Mouse (Mus musculus): ENCODE measurements at regions not wholly inside any gene's neighbourhood (a gene's known extent, or its start where the extent isn't known, plus 50 kb on each side); places are given as distances from the start of the nearest gene placed in this dataset.

GRCm38 (mm10) chr15:25539344-25540176, 82.8 kb upstream of the Myo10 start:
- H3K36me3 ChIP-seq (replicated peaks): no peaks in the 10 kb centered on the region
- H3K4me1 ChIP-seq: no peaks in the 10 kb centered on the region
- no peak for ATAC-seq (replicated peaks)
- H3K9ac ChIP-seq: no peak overlapping the region
- whole genome bisulfite sequencing: 77% methylated on average over 20 of the region's 20 CpGs
- no peaks in the 10 kb centered on the region for H3K27me3 ChIP-seq (replicated peaks)
- no peak overlapping the region for H3K4me2 ChIP-seq
- no peak overlapping the region for H3K4me3 ChIP-seq
- H3K9me3 ChIP-seq: no peaks in the 10 kb centered on the region
- H3K27ac ChIP-seq: no peak overlapping the region

- WGBS: 82% methylated on average over 4 of the region's 4 CpGs
- no peak for ATAC-seq (replicated peaks)
- H3K27me3 ChIP-seq (replicated peaks): no peaks in the 10 kb centered on the region
Measured at GRCm38 (mm10) chr15:25542382-25542781, 79.9 kb upstream of the Myo10 start.

GRCm38 (mm10) chr15:25546185-25546584, 76.1 kb upstream of the Myo10 start:
- Histone ChIP-seq H3K4me1 (no peaks in the 10 kb centered on the region), H3K9ac (no peak overlapping the region), H3K27ac (no peak overlapping the region), H3K9me3 (no peaks in the 10 kb centered on the region), H3K27me3 (replicated peaks) (no peaks in the 10 kb centered on the region), H3K36me3 (replicated peaks) (no peaks in the 10 kb centered on the region), H3K4me3 (no peak overlapping the region), H3K4me2 (no peak overlapping the region)
- ATAC-seq (replicated peaks): no peak
- WGBS: 61% methylated on average over 4 of the region's 4 CpGs

More at GRCm38 (mm10) chr15:25542382-25542781, 79.9 kb upstream of the Myo10 start:
- Histone ChIP-seq H3K9me3 (no peaks in the 10 kb centered on the region), H3K27ac (no peak overlapping the region), H3K36me3 (replicated peaks) (no peaks in the 10 kb centered on the region), H3K4me1 (no peaks in the 10 kb centered on the region), H3K9ac (no peak overlapping the region), H3K4me3 (no peak overlapping the region), H3K4me2 (no peak overlapping the region)

GRCm38 (mm10) chr15:25550269-25551054, 71.9 kb upstream of the Myo10 start:
- Histone ChIP-seq H3K9me3 (no peaks in the 10 kb centered on the region), H3K4me1 (no peaks in the 10 kb centered on the region), H3K27me3 (replicated peaks) (no peaks in the 10 kb centered on the region), H3K9ac (no peak overlapping the region), H3K4me2 (no peak overlapping the region), H3K36me3 (replicated peaks) (no peaks in the 10 kb centered on the region), H3K4me3 (no peak overlapping the region), H3K27ac (no peak overlapping the region)
- 93% methylated on average over 8 of the region's 8 CpGs for WGBS
- no peak for ATAC-seq (replicated peaks)

- Histone ChIP-seq H3K9ac (no peak overlapping the region), H3K9me3 (no peaks in the 10 kb centered on the region), H3K4me1 (no peaks in the 10 kb centered on the region), H3K4me2 (no peak overlapping the region), H3K27ac (no peak overlapping the region), H3K4me3 (no peak overlapping the region), H3K27me3 (replicated peaks) (no peaks in the 10 kb centered on the region), H3K36me3 (replicated peaks) (no peaks in the 10 kb centered on the region)
- ATAC-seq (replicated peaks): no peak
- 93% methylated on average over 10 of the region's 10 CpGs for WGBS
Measured at GRCm38 (mm10) chr15:25554945-25555344, 67.4 kb upstream of the Myo10 start.

- no peak overlapping the region for H3K4me3 ChIP-seq
- H3K9ac ChIP-seq: no peak overlapping the region
- H3K9me3 ChIP-seq: no peaks in the 10 kb centered on the region
- H3K36me3 ChIP-seq (replicated peaks): no peaks in the 10 kb centered on the region
- no peaks in the 10 kb centered on the region for H3K27me3 ChIP-seq (replicated peaks)
- whole genome bisulfite sequencing: 30% methylated on average over 2 of the region's 2 CpGs
- ATAC-seq (replicated peaks): no peak
- no peak overlapping the region for H3K27ac ChIP-seq
- no peaks in the 10 kb centered on the region for H3K4me1 ChIP-seq
- no peak overlapping the region for H3K4me2 ChIP-seq
Measured at GRCm38 (mm10) chr15:25555852-25556251, 66.5 kb upstream of the Myo10 start.

GRCm38 (mm10) chr15:25557566-25557965, 64.8 kb upstream of the Myo10 start:
- no peak for ATAC-seq (replicated peaks)
- Histone ChIP-seq H3K27me3 (replicated peaks) (no peaks in the 10 kb centered on the region), H3K4me3 (no peak overlapping the region), H3K36me3 (replicated peaks) (no peaks in the 10 kb centered on the region), H3K4me1 (no peaks in the 10 kb centered on the region), H3K9ac (no peak overlapping the region), H3K9me3 (no peaks in the 10 kb centered on the region), H3K4me2 (no peak overlapping the region), H3K27ac (no peak overlapping the region)
- 87% methylated on average over 8 of the region's 8 CpGs for WGBS

GRCm38 (mm10) chr15:25558240-25558639, 64.1 kb upstream of the Myo10 start:
- Histone ChIP-seq H3K36me3 (replicated peaks) (no peaks in the 10 kb centered on the region), H3K27me3 (replicated peaks) (no peaks in the 10 kb centered on the region), H3K4me1 (no peaks in the 10 kb centered on the region), H3K9me3 (no peaks in the 10 kb centered on the region), H3K4me2 (no peak overlapping the region), H3K9ac (no peak overlapping the region), H3K4me3 (no peak overlapping the region), H3K27ac (no peak overlapping the region)
- WGBS: 78% methylated on average over 7 of the region's 7 CpGs
- no peak for ATAC-seq (replicated peaks)

GRCm38 (mm10) chr15:25563641-25564040, 58.7 kb upstream of the Myo10 start:
- Histone ChIP-seq H3K4me2 (no peak overlapping the region), H3K27ac (no peak overlapping the region), H3K9me3 (no peaks in the 10 kb centered on the region), H3K4me3 (no peak overlapping the region), H3K36me3 (replicated peaks) (no peaks in the 10 kb centered on the region), H3K27me3 (replicated peaks) (no peaks in the 10 kb centered on the region), H3K9ac (no peak overlapping the region), H3K4me1 (no peaks in the 10 kb centered on the region)
- no peak for ATAC-seq (replicated peaks)
- 78% methylated on average over 7 of the region's 7 CpGs for WGBS

- ATAC-seq (replicated peaks): no peak
- Histone ChIP-seq H3K4me3 (no peak overlapping the region), H3K27me3 (replicated peaks) (no peaks in the 10 kb centered on the region), H3K36me3 (replicated peaks) (no peaks in the 10 kb centered on the region), H3K9me3 (no peaks in the 10 kb centered on the region), H3K4me1 (no peaks in the 10 kb centered on the region), H3K27ac (no peak overlapping the region), H3K4me2 (no peak overlapping the region), H3K9ac (no peak overlapping the region)
- WGBS: 57% methylated on average over 6 of the region's 6 CpGs
Measured at GRCm38 (mm10) chr15:25572495-25572894, 49.8 kb upstream of the Myo10 start.

All from midbrain, embryonic 15.5 days (tissue).